Mouse (Mus musculus) 3T3-L1 (cell line): ENCODE measurements around the gene Tfam.
A peak's percentile ranks its signal among the peaks of the same experiment; 100 is the strongest.

Experiments used
- DNase-seq: peaks from one replicate; pipeline ENCODE4 v3.0.0-alpha.2; 2015; ENCODE audit warnings: low read depth, low spot score

The Tfam gene

DNA sequence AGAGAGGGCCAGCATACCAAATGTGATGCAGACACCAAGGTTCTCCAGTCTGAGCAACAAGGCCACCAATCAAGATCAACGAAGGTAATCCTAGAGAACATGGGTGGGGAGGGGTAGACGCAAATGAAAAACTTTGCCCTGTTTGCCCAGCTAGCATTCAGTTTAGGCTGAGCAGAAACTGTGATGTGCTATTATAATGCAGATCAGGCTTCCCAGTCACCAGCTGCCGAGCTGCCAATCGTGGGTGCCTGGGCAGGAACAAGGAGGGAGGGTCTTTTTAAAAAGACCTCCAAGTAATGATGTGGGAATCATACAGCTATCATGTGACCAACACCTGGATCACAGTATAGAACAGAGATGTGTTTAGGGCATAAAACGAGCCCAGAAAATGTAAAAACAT lies 15.0 kb downstream of the Tfam start:
- DNase-seq = no peak

DNA sequence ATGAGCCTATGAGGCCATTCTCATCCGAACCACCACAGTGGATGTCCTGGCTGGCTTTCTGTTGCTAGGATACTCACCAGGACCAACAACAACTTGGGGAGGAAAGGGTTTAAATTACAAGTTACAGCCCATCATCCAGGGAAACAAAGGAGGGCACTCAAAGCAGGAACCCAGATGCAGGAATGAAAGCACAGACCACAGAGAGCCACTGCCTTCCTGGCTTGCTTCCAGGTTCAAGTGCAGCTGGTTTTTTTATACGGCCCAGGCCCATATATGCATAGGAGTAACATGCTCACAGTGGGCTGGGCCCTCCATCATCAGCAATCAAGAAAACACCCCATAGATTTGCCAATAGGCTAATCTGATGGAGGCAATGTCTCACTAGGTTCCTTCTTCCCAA lies 15.4 kb downstream of the Tfam start:
- DNase-seq = no peak

DNA sequence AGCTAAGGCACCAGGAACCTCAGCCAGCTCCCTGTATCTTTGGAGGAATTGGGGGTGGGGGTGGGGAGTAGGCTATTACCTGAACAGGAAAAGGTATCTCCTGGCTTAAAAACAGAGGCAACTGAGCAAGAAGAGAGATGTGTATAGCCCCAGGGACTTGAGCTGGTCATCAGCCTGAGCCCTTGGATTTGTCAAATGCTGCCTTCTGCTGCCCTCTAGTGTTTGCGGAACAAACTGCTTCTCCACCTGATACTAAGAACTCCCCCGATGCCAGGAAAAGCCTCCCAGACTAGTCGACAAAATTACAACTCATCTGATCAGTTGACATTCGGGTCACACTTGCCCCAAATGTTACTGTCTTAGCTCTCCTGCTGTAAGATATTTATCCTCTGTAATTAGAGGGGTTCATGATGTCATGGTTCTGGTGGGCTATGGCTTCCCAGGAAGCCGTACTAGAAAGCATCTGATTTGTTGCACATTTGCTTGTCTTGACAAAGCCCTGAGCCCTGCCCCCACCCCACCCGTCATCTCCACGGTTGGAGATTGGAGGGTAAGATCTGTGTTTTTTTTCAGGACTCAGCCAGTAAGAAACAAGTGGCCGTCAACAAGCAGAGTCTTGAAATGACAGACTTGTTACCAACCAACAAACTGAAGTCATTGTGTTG lies 19.7 kb downstream of the Tfam start:
- peak; percentile 89 for DNase-seq

- no peak for DNase-seq
Observed at GRCm38 (mm10) chr10:71215996-71216395, 22.1 kb downstream of the Tfam start.

DNA sequence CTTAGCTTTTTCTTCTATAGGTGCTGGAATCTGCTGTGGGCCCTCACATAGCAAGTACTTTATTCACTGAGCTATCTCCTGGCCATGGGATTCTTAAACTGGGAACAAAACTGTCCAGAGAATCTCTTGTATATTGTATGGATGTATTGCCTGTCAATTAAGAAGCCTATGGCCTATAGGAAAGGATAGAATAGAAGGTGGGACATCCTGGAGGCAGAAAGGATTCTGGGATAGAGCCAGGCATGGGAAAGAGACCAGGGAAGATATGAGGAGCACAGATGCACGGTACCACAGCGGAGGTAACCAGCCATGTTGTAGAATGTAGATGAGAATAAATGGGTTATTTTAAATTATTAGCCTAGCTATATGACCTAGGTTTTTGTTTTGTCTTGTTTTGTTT lies 36.6 kb downstream of the Tfam start:
- DNase-seq = no peak

DNA sequence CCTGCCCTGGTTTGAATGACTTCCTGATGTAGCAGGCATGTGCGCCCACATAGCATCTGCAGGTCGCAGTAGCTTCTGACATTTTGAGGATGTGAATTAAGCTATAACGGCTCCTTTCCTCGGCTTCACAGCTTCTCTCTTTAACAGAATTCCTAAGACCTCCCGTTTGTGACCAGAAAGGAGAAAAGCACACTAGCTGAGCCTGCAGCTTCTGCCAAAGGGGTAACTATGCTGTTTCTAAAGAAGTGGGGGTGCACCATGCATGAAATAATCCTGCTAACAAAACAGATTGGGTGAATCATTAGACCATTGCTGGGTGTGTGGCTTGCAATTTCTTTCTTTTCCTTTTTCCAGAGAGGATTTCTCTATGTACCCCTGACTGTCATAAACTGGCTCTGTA lies 37.1 kb downstream of the Tfam start:
- no peak for DNase-seq

GRCm38 (mm10) chr10:71198676-71199075 lies 39.4 kb downstream of the Tfam start:
- DNase-seq = peak; percentile 58

DNA sequence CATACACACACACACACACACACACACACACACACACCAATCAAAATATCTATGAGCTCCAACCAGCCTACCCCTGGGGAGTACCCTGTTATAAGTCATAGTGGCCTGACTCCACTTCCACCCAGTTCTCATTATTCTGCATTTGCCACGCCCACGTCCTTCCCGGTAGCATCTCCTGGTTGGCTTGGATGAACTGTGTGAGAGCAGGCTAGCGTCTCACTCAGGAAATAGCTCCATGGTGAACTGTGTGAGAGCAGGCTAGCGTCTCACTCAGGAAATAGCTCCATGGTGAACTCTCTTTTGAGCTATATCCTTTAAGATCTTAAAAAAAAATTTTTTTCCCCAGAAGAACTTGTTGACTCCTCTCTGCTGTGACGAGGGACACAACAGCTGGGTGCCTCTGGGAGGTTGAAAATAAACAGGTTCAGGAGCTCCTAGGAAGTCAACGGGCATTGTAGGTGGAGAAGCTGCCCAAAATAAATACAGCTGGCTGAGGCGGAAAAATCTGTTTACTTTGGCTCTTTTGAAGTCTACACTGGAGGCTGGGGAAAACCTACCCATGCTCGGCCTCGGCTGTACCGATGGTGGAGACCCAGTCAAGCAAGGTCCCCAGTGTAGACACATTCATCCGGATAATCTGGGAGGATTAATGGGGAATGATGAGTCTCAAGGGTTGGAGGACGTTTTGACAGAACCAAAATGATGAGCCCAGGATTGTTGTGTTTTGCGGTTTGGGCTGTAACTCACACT lies 40.9 kb downstream of the Tfam start:
- no peak for DNase-seq

GRCm38 (mm10) chr10:71195501-71195900 lies 42.6 kb downstream of the Tfam start:
- no peak for DNase-seq

GRCm38 (mm10) chr10:71194713-71195112 lies 43.4 kb downstream of the Tfam start:
- DNase-seq = no peak

GRCm38 (mm10) chr10:71193319-71193718 lies 44.8 kb downstream of the Tfam start:
- DNase-seq = no peak

DNA sequence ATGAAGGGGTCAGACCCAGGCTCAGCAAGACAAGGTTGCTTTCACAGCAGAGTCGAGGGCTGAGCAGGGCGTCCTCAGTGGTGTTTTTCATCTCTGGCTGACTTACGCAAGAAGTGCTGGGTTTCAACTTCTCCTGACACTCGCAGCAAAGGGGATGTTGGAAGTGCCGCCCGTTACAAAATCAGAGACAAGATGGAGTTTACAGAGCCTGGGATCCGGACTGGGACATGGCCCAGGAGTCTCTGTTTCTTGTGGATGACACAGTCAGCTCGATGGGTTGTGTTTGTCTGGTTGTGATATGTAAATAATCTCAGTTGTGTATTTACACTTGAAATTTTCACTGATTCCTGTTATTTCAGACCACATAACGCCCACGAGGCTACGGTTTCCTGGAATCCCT lies 45.2 kb downstream of the Tfam start:
- no peak for DNase-seq

- DNase-seq = no peak
Observed at GRCm38 (mm10) chr10:71188681-71189080, 49.4 kb downstream of the Tfam start.

- peak; percentile 74 for DNase-seq
Observed at GRCm38 (mm10) chr10:71185059-71185458, 53.0 kb downstream of the Tfam start.

- DNase-seq = no peak
Observed at GRCm38 (mm10) chr10:71183339-71184031, 54.6 kb downstream of the Tfam start.

- no peak for DNase-seq
Observed at GRCm38 (mm10) chr10:71181931-71182330, 56.1 kb downstream of the Tfam start.

DNA sequence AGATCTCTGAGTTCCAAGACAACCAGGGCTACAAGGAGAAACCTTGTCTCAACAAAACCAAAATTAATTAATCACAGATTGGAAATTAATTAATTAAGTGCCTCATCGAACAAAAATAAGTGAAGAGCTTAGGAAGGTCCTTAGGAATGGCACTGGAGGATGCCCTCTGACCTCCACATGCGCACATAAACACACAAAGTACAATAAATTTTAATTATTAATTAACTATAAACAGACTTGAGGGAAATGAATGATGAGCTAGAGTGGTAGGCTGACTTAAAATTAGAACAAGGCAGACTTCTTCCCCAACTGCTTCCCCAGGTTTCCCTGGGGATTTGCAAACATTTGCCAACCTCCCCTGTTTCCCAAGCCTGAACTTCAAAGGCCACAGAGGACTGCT lies 57.0 kb downstream of the Tfam start:
- no peak for DNase-seq

DNA sequence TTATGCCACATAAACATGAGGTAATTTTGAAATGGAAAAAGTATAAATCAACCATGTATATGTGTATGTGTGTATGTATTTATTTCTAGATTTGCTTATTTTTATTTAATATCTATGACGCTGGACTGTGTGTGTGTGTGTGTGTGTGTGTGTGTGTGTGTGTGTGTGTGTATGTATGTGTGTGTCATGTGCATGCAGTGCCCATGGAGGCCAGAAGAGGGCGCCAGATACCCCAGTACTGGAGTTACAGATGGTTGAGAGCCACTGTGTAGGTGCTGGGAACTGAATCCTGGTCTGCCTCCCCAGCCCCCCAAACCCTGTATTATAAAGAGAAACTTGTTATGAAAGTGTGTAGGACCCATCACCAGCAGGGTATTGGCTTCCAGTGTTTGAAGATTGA lies 58.0 kb downstream of the Tfam start:
- DNase-seq = no peak

DNA sequence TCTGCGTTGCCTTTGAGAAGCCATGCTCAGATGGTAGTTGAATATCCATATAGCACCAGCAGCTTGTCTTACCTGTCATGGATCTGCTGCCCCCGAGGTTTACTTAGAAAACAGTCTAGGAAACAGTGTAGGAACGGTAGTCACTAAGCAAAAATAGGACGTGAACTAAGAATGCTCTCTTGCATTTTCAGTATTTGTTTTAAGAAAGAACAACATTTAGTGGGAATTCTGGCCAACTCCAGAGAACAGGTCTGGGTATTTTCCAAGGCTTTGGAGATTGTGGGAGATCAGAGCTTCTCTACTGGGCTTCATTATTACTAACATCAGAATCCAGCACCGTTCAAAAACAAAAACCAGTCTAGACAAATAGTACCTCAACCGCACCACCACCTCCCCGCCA lies 60.9 kb downstream of the Tfam start:
- DNase-seq = no peak

- DNase-seq = no peak
Observed at GRCm38 (mm10) chr10:71176341-71176740, 61.7 kb downstream of the Tfam start.
